Mouse (Mus musculus) liver, embryonic 12.5 days (tissue): ENCODE data around the gene Adamts4. TPM values are rescaled to one million over a fixed set of nuclear protein-coding genes. Genes with fewer than 3 reads are reported as not detected.

Experiments
- ATAC-seq: fragments of 200-750 bp; cut with Nextera tagmentation; 2 replicates; pipeline ENCODE4 v1.8.0; 2017; ENCODE audit warnings: moderate number of reproducible peaks, mild to moderate bottlenecking, moderate library complexity
- H3K27ac ChIP-seq: fragments of 300-500 bp; sonication (generic); 2 replicates; pipeline ENCODE4 v1.5.1; 2016; ENCODE audit warnings: mild to moderate bottlenecking
- H3K27me3 ChIP-seq: fragments of 300-500 bp; sonication (generic); replicated peaks from 2 replicates; pipeline ENCODE4 v1.6.1; 2016; ENCODE audit warnings: mild to moderate bottlenecking, moderate library complexity
- H3K36me3 ChIP-seq: fragments of 300-500 bp; sonication (generic); 2 replicates; pipeline ENCODE4 v1.6.1; 2016; ENCODE audit warnings: mild to moderate bottlenecking, moderate library complexity
- H3K4me1 ChIP-seq: fragments of 300-500 bp; sonication (generic); 2 replicates; pipeline ENCODE4 v1.6.1; 2016
- H3K4me2 ChIP-seq: fragments of 300-500 bp; sonication (generic); 2 replicates; pipeline ENCODE4 v1.6.1; 2016; ENCODE audit warnings: mild to moderate bottlenecking, moderate library complexity
- H3K4me3 ChIP-seq: fragments of 300-500 bp; sonication (generic); 2 replicates; pipeline ENCODE4 v1.5.1; 2016; ENCODE audit warnings: mild to moderate bottlenecking, moderate library complexity
- H3K9ac ChIP-seq: fragments of 300-500 bp; sonication (generic); 2 replicates; pipeline ENCODE4 v1.6.1; 2016; ENCODE audit warnings: mild to moderate bottlenecking, moderate library complexity
- H3K9me3 ChIP-seq: fragments of 300-500 bp; sonication (generic); replicated peaks from 2 replicates; pipeline ENCODE4 v1.6.1; 2016; ENCODE audit warnings: mild to moderate bottlenecking, moderate library complexity
- WGBS: fragments of 180-500 bp; shearing (Covaris S2); methylation state at CpG from one replicate; pipeline ENCODE4 v1.1.7; 2016; ENCODE audit not compliant: insufficient replicate concordance; 5-methylcytosine and 5-hydroxymethylcytosine counted together
- polyA plus RNA-seq: library from polyadenylated mRNA; unstranded; fragments of >200 nt; fragmentation: Nextera tagmentation; extraction: Ambion mirVana; gene quantifications from 2 replicates; pipeline ENCODE4 v1.2.1, GENCODE M21; 2016

The Adamts4 gene
- polyA plus RNA-seq, 1 experiment from 2014 or later: 0.61 TPM

DNA sequence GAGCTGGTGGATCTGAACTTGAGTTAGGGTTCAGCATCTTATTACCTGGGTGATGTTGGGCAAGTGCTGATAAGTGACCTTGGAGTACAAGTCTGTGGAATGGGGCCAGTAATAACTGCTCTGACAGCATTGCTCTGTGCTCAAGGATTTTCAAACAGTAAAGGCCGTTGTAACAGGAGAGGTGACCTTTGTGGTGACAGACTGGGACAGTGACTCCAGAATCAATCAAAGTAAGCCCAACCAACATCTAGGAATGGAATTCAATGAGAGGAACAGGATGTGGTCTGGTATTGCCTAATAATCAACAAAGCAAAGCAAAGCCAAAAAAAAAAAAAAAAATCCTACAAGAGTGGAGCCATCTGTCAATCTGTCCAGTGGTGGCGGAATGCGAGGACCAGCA lies 10.1 kb downstream of the Adamts4 start:
- Histone ChIP-seq H3K4me3 (no peak overlapping the region), H3K36me3 (no peaks in the 10 kb centered on the region), H3K27me3 (peaks cover 63% of the 10 kb centered on the region), H3K9ac (no peak overlapping the region), H3K27ac (no peak overlapping the region), H3K4me2 (no peak overlapping the region), H3K9me3 (no peaks in the 10 kb centered on the region), H3K4me1 (peaks cover 34% of the 10 kb centered on the region)
- 29% methylated on average over 3 of the region's 3 CpGs for WGBS
- ATAC-seq: no peak

DNA sequence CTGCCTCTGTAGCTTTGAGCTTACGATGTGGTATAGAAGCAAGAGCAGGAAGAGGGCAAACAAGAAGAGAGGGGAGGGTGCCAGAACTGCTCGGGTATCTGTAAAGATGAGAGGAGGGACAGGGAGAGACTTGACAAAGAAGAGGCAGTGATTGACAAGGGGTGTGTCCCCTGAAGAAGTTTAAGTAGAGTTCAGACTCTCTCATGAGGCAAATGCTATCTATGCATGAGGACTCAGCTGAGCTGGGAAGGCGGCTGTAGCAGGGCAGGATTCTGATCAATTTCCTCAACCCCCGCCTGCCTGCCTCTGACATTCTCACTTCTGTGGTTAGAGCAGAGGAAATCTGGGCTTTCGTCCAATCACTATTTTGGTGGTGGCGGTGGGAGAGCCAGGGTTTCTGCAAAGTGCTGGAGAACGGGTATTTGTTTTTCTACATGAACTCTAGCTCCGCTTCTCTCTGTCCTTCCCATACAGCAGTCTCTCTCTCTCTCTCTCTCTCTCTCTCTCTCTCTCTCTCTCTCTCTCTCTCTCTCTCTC lies 12.4 kb downstream of the Adamts4 start:
- 2% methylated on average over 8 of the region's 8 CpGs for WGBS
- H3K4me2 ChIP-seq: peak overlapping the region; percentile 15
- peaks cover 55% of the 10 kb centered on the region for H3K27me3 ChIP-seq
- no peaks in the 10 kb centered on the region for H3K36me3 ChIP-seq
- peak overlapping the region; percentile 6; the same call in 1 of the 2 replicates for H3K27ac ChIP-seq
- no peak overlapping the region for H3K4me3 ChIP-seq
- peaks cover 47% of the 10 kb centered on the region for H3K4me1 ChIP-seq
- no peak for ATAC-seq
- no peak overlapping the region for H3K9ac ChIP-seq
- H3K9me3 ChIP-seq: no peaks in the 10 kb centered on the region

- 0 out of 2 replicates have a peak overlapping the region, but pooled peaks have one; percentile 22 for H3K27ac ChIP-seq
- H3K27me3 ChIP-seq: peaks cover 51% of the 10 kb centered on the region
- H3K4me3 ChIP-seq: no peak overlapping the region
- ATAC-seq: no peak
- 5% methylated on average over 2 of the region's 2 CpGs for WGBS
- H3K9ac ChIP-seq: no peak overlapping the region
- H3K9me3 ChIP-seq: no peaks in the 10 kb centered on the region
- H3K4me2 ChIP-seq: peak overlapping the region; percentile 15; the same call in 1 of the 2 replicates
- H3K36me3 ChIP-seq: no peaks in the 10 kb centered on the region
- H3K4me1 ChIP-seq: peaks cover 47% of the 10 kb centered on the region
These were observed 13.0 kb downstream of the Adamts4 start for GRCm38 (mm10) chr1:171263185-171263611.

- no peak overlapping the region for H3K4me2 ChIP-seq
- no peak overlapping the region for H3K9ac ChIP-seq
- peaks cover 46% of the 10 kb centered on the region for H3K4me1 ChIP-seq
- peaks cover 47% of the 10 kb centered on the region for H3K27me3 ChIP-seq
- 61% methylated on average over 3 of the region's 3 CpGs for WGBS
- no peaks in the 10 kb centered on the region for H3K9me3 ChIP-seq
- peak overlapping the region; percentile 22; the same call in 1 of the 2 replicates for H3K27ac ChIP-seq
- no peaks in the 10 kb centered on the region for H3K36me3 ChIP-seq
- no peak for ATAC-seq
- H3K4me3 ChIP-seq: no peak overlapping the region
These were observed 13.6 kb downstream of the Adamts4 start for GRCm38 (mm10) chr1:171263666-171264461.

DNA sequence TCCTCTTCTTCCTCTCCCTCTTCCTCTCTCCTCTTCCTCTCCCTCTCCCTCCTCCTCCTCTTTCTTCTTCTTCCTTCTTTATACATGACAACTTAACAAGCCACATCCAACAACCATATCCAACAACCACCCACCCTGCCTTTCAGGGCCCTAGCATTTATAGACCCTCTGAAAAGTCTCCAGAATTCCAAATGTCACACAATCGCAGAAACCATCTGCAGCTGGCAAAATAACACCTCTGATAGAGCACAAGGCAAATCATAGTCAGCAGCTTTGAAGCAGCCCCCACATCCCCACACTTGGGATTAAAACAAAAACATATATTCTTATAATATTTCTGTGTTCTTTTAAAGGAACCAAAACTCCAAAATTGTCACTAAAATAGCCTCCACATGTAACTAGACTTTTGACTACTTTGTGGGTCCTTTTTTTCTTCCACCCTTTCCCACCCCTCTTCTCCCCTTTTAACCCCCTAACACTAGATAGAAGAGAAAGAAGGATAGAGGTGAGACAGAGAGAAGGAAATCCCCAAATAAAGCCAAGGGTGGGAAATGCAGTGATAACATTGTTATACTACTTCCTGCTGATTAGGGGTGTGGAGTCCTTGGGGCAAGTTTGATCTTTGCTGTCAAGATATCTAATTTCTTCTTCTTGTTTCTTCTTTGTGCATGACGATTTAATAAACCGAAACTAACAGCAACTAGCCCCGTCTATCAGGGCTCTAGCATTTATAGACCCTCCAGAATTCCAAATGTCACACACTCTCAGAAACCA lies 15.9 kb downstream of the Adamts4 start:
- Histone ChIP-seq H3K27ac (no peak overlapping the region), H3K9ac (0 out of 2 replicates have a peak overlapping the region, but pooled peaks have one; percentile 10), H3K36me3 (no peaks in the 10 kb centered on the region), H3K4me1 (peaks cover 43% of the 10 kb centered on the region), H3K9me3 (no peaks in the 10 kb centered on the region), H3K4me3 (no peak overlapping the region), H3K4me2 (peak overlapping the region; percentile 22), H3K27me3 (peaks cover 29% of the 10 kb centered on the region)
- no peak for ATAC-seq
- WGBS: 35% methylated on average over 4 of the region's 4 CpGs

GRCm38 (mm10) chr1:171268341-171268740 lies 18.1 kb downstream of the Adamts4 start:
- ATAC-seq: no peak
- no peak overlapping the region for H3K4me3 ChIP-seq
- H3K27me3 ChIP-seq: peaks cover 8% of the 10 kb centered on the region
- no peaks in the 10 kb centered on the region for H3K9me3 ChIP-seq
- no peak overlapping the region for H3K4me2 ChIP-seq
- H3K36me3 ChIP-seq: peaks cover 18% of the 10 kb centered on the region
- peaks cover 51% of the 10 kb centered on the region for H3K4me1 ChIP-seq
- no peak overlapping the region for H3K27ac ChIP-seq
- no peak overlapping the region for H3K9ac ChIP-seq
- WGBS: 50% methylated on average over 1 of the region's 1 CpGs

- WGBS: 5% methylated on average over 36 of the region's 36 CpGs
- Histone ChIP-seq H3K9ac (peak within 1 kb of the TSS; percentile 86), H3K36me3 (peaks cover 34% of the 10 kb centered on the region), H3K27ac (peak within 1 kb of the TSS; percentile 76), H3K4me3 (peak within 1 kb of the TSS; percentile 86), H3K27me3 (no peaks in the 10 kb centered on the region), H3K4me1 (peaks cover 55% of the 10 kb centered on the region), H3K4me2 (peak within 1 kb of the TSS; percentile 95), H3K9me3 (no peaks in the 10 kb centered on the region)
- peak; percentile 92 for ATAC-seq
These were observed 19.8 kb downstream of the Adamts4 start, which contains the start of gene B4galt3 for GRCm38 (mm10) chr1:171269848-171270572. Gene B4galt3, plus strand, starts transcription at chr1:171270328.

DNA sequence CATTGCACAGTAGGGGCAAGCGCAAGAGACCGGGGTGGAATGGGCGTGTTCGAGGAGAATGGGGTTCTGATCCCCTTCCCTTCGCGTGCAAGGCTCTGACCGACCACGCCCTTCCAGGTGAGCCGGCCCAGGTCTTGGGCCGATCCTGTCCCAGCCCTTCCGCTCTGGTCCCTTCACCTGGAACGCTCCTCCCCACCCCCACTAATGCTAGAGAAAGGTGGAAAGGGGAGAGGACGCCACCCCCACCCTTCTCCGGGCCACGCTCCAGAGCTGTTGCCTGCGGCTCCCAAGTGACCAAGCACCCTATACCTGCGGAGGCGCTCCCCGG lies 20.3 kb downstream of the Adamts4 start:
- H3K27ac ChIP-seq: peak overlapping the region; percentile 76
- H3K4me3 ChIP-seq: peak overlapping the region; percentile 86
- no peaks in the 10 kb centered on the region for H3K9me3 ChIP-seq
- peaks cover 40% of the 10 kb centered on the region for H3K36me3 ChIP-seq
- peak; percentile 76 for ATAC-seq
- H3K27me3 ChIP-seq: no peaks in the 10 kb centered on the region
- H3K4me1 ChIP-seq: peaks cover 61% of the 10 kb centered on the region
- H3K4me2 ChIP-seq: peak overlapping the region; percentile 95
- H3K9ac ChIP-seq: peak overlapping the region; percentile 86
- WGBS: 0% methylated on average over 16 of the region's 19 CpGs

- H3K27me3 ChIP-seq: no peaks in the 10 kb centered on the region
- peak overlapping the region; percentile 86 for H3K9ac ChIP-seq
- no peaks in the 10 kb centered on the region for H3K9me3 ChIP-seq
- H3K4me1 ChIP-seq: peaks cover 58% of the 10 kb centered on the region
- 0 out of 2 replicates have a peak, but pooled peaks have one; percentile 6 for ATAC-seq
- H3K4me3 ChIP-seq: peak overlapping the region; percentile 86
- H3K27ac ChIP-seq: peak overlapping the region; percentile 76
- H3K4me2 ChIP-seq: peak overlapping the region; percentile 95
- 22% methylated on average over 9 of the region's 9 CpGs for WGBS
- peaks cover 46% of the 10 kb centered on the region for H3K36me3 ChIP-seq
These were observed 21.0 kb downstream of the Adamts4 start for GRCm38 (mm10) chr1:171271196-171271595.

DNA sequence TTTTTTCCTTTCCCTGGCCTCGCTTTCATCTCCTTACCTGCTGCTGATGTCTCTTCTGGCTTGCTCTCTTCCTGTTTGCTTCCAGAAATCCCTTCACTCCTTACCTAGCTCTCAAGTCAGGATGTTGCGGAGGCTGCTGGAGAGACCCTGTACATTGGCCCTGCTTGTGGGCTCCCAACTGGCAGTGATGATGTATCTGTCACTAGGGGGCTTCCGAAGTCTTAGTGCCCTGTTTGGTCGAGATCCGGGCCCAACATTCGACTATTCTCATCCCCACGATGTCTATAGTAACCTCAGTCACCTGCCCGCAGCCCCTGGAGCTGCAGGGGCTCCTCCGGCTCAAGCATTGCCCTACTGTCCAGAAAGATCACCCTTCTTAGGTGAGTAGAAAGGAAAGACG lies 21.4 kb downstream of the Adamts4 start:
- Histone ChIP-seq H3K9ac (peak overlapping the region; percentile 86), H3K4me3 (peak overlapping the region; percentile 86), H3K9me3 (no peaks in the 10 kb centered on the region), H3K27ac (peak overlapping the region; percentile 76), H3K4me1 (peaks cover 58% of the 10 kb centered on the region), H3K27me3 (no peaks in the 10 kb centered on the region), H3K4me2 (peak overlapping the region; percentile 95), H3K36me3 (peaks cover 51% of the 10 kb centered on the region)
- 40% methylated on average over 10 of the region's 10 CpGs for WGBS
- no peak for ATAC-seq

DNA sequence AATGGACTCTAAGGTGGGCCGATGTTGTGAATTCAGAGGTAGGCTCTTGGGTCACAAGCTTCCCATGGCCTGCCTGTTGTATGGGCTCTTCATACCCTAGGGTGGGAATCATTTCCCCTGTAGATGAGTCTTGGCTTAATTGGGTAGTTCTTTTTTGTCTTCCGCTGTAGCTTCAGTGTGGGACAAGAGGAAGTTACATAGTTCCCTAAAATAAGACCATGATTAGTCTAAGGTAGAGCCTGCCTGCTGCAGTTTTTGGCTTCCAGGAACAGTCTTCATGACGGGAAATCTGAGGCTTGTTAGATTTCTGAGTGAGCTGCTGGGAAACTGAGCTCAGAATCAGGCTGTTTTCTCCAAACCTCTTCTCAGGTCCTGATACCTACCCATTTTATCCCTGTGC lies 21.9 kb downstream of the Adamts4 start:
- no peak for ATAC-seq
- Histone ChIP-seq H3K36me3 (peaks cover 55% of the 10 kb centered on the region), H3K27ac (peak overlapping the region; percentile 76), H3K4me3 (peak overlapping the region; percentile 86), H3K4me2 (peak overlapping the region; percentile 95), H3K9me3 (no peaks in the 10 kb centered on the region), H3K27me3 (no peaks in the 10 kb centered on the region), H3K9ac (peak overlapping the region; percentile 86; the same call in 1 of the 2 replicates), H3K4me1 (peaks cover 58% of the 10 kb centered on the region)
- WGBS: 65% methylated on average over 3 of the region's 3 CpGs
